Mouse (Mus musculus): ENCODE results near the gene Pkp1. TPM values are rescaled to one million over a fixed set of nuclear protein-coding genes. Genes with fewer than 3 reads are reported as not detected.
A peak's percentile ranks its signal among the peaks of the same experiment; 100 is the strongest.

Pkp1 gene
- polyA plus RNA-seq, 1 experiment from 2014 or later = 0.67 TPM

- Histone ChIP-seq H3K36me3 (no peaks in the 10 kb centered on the region), H3K4me2 (no peak overlapping the region), H3K9ac (no peak overlapping the region), H3K9me3 (no peaks in the 10 kb centered on the region), H3K4me1 (no peaks in the 10 kb centered on the region), H3K27me3 (no peaks in the 10 kb centered on the region; the same call in 1 of the 2 replicates), H3K4me3 (no peak overlapping the region), H3K27ac (no peak overlapping the region)
- 56% methylated on average over 7 of the region's 7 CpGs for WGBS
- no peak for ATAC-seq (ENCODE audit: borderline replicate concordance, extremely low read depth, low FRiP score, low TSS enrichment)
These were observed 19.0 kb downstream of the Pkp1 start for GRCm38 (mm10) chr1:135899991-135900515.

- no peaks in the 10 kb centered on the region for H3K4me1 ChIP-seq
These were observed 19.7 kb downstream of the Pkp1 start for GRCm38 (mm10) chr1:135899295-135899694.

GRCm38 (mm10) chr1:135895367-135895766 lies 23.6 kb downstream of the Pkp1 start:
- Histone ChIP-seq H3K27me3 (no peaks in the 10 kb centered on the region; the same call in 1 of the 2 replicates), H3K4me2 (no peak overlapping the region), H3K4me1 (0 out of 2 replicates have a peak, but pooled peaks cover 3% of the 10 kb centered on the region), H3K9ac (no peak overlapping the region), H3K27ac (no peak overlapping the region), H3K9me3 (no peaks in the 10 kb centered on the region), H3K36me3 (no peaks in the 10 kb centered on the region), H3K4me3 (no peak overlapping the region)
- no peak for ATAC-seq (ENCODE audit: borderline replicate concordance, extremely low read depth, low FRiP score, low TSS enrichment)
- WGBS = 73% methylated on average over 4 of the region's 4 CpGs

More at GRCm38 (mm10) chr1:135899295-135899694, 19.7 kb downstream of the Pkp1 start:
- H3K9me3 ChIP-seq = no peaks in the 10 kb centered on the region
- H3K9ac ChIP-seq = no peak overlapping the region
- no peak for ATAC-seq (ENCODE audit: borderline replicate concordance, extremely low read depth, low FRiP score, low TSS enrichment)
- H3K4me2 ChIP-seq = no peak overlapping the region
- H3K4me3 ChIP-seq = no peak overlapping the region
- no peak overlapping the region for H3K27ac ChIP-seq
- H3K36me3 ChIP-seq = no peaks in the 10 kb centered on the region
- 85% methylated on average over 6 of the region's 6 CpGs for WGBS
- no peaks in the 10 kb centered on the region; the same call in 1 of the 2 replicates for H3K27me3 ChIP-seq

- H3K27me3 ChIP-seq = no peaks in the 10 kb centered on the region
- 62% methylated on average over 3 of the region's 3 CpGs for WGBS
- H3K9ac ChIP-seq = no peak overlapping the region
- ATAC-seq (ENCODE audit: borderline replicate concordance, extremely low read depth, low FRiP score, low TSS enrichment) = no peak
- no peaks in the 10 kb centered on the region for H3K36me3 ChIP-seq
- H3K4me3 ChIP-seq = no peak overlapping the region
- no peaks in the 10 kb centered on the region for H3K9me3 ChIP-seq
- H3K4me1 ChIP-seq = 0 out of 2 replicates have a peak, but pooled peaks cover 3% of the 10 kb centered on the region
- no peak overlapping the region for H3K4me2 ChIP-seq
- no peak overlapping the region for H3K27ac ChIP-seq
These were observed 25.6 kb downstream of the Pkp1 start for GRCm38 (mm10) chr1:135893377-135893776.

- H3K9me3 ChIP-seq = no peaks in the 10 kb centered on the region
- no peaks in the 10 kb centered on the region for H3K36me3 ChIP-seq
- no peak overlapping the region for H3K27ac ChIP-seq
- H3K4me2 ChIP-seq = no peak overlapping the region
- 74% methylated on average over 6 of the region's 6 CpGs for WGBS
- H3K9ac ChIP-seq = no peak overlapping the region
- H3K4me3 ChIP-seq = no peak overlapping the region
- no peaks in the 10 kb centered on the region for H3K27me3 ChIP-seq
- 0 out of 2 replicates have a peak, but pooled peaks cover 3% of the 10 kb centered on the region for H3K4me1 ChIP-seq
- no peak for ATAC-seq (ENCODE audit: borderline replicate concordance, extremely low read depth, low FRiP score, low TSS enrichment)
These were observed 26.2 kb downstream of the Pkp1 start for GRCm38 (mm10) chr1:135892764-135893163.

GRCm38 (mm10) chr1:135892233-135892632 lies 26.8 kb downstream of the Pkp1 start:
- 52% methylated on average over 6 of the region's 6 CpGs for WGBS
- Histone ChIP-seq H3K36me3 (no peaks in the 10 kb centered on the region), H3K4me2 (no peak overlapping the region), H3K9me3 (no peaks in the 10 kb centered on the region), H3K9ac (no peak overlapping the region), H3K27ac (no peak overlapping the region), H3K4me3 (no peak overlapping the region), H3K4me1 (0 out of 2 replicates have a peak, but pooled peaks cover 3% of the 10 kb centered on the region), H3K27me3 (no peaks in the 10 kb centered on the region)
- no peak for ATAC-seq (ENCODE audit: borderline replicate concordance, extremely low read depth, low FRiP score, low TSS enrichment)

GRCm38 (mm10) chr1:135891424-135892216 lies 27.4 kb downstream of the Pkp1 start:
- 0 out of 2 replicates have a peak, but pooled peaks cover 3% of the 10 kb centered on the region for H3K4me1 ChIP-seq
- 0 out of 2 replicates have a peak, but pooled peaks have one; percentile 42 for ATAC-seq (ENCODE audit: borderline replicate concordance, extremely low read depth, low FRiP score, low TSS enrichment)
- H3K27me3 ChIP-seq = no peaks in the 10 kb centered on the region
- H3K9me3 ChIP-seq = no peaks in the 10 kb centered on the region
- no peak overlapping the region for H3K4me3 ChIP-seq
- no peak overlapping the region for H3K27ac ChIP-seq
- no peak overlapping the region for H3K4me2 ChIP-seq
- 61% methylated on average over 11 of the region's 11 CpGs for WGBS
- H3K36me3 ChIP-seq = no peaks in the 10 kb centered on the region
- no peak overlapping the region for H3K9ac ChIP-seq

GRCm38 (mm10) chr1:135889461-135890185 lies 29.4 kb downstream of the Pkp1 start:
- no peak for ATAC-seq (ENCODE audit: borderline replicate concordance, extremely low read depth, low FRiP score, low TSS enrichment)
- Histone ChIP-seq H3K4me3 (no peak overlapping the region), H3K9ac (no peak overlapping the region), H3K9me3 (no peaks in the 10 kb centered on the region), H3K4me2 (no peak overlapping the region), H3K36me3 (no peaks in the 10 kb centered on the region), H3K27ac (no peak overlapping the region), H3K4me1 (0 out of 2 replicates have a peak, but pooled peaks cover 3% of the 10 kb centered on the region), H3K27me3 (no peaks in the 10 kb centered on the region)
- 70% methylated on average over 20 of the region's 20 CpGs for WGBS

- Histone ChIP-seq H3K4me1 (no peaks in the 10 kb centered on the region), H3K4me2 (no peak overlapping the region), H3K36me3 (no peaks in the 10 kb centered on the region), H3K4me3 (no peak overlapping the region), H3K9me3 (no peaks in the 10 kb centered on the region), H3K9ac (no peak overlapping the region), H3K27ac (no peak overlapping the region), H3K27me3 (no peaks in the 10 kb centered on the region)
- WGBS = 67% methylated on average over 10 of the region's 10 CpGs
- ATAC-seq (ENCODE audit: borderline replicate concordance, extremely low read depth, low FRiP score, low TSS enrichment) = no peak
These were observed 36.5 kb downstream of the Pkp1 start for GRCm38 (mm10) chr1:135882385-135883109.

- Histone ChIP-seq H3K9me3 (no peaks in the 10 kb centered on the region), H3K27ac (no peak overlapping the region), H3K27me3 (no peaks in the 10 kb centered on the region), H3K4me2 (no peak overlapping the region), H3K36me3 (no peaks in the 10 kb centered on the region), H3K4me3 (no peak overlapping the region), H3K9ac (no peak overlapping the region), H3K4me1 (no peaks in the 10 kb centered on the region)
- 50% methylated on average over 2 of the region's 2 CpGs for WGBS
- ATAC-seq (ENCODE audit: borderline replicate concordance, extremely low read depth, low FRiP score, low TSS enrichment) = no peak
These were observed 41.8 kb downstream of the Pkp1 start for GRCm38 (mm10) chr1:135877248-135877647.

GRCm38 (mm10) chr1:135872991-135873390 lies 46.0 kb downstream of the Pkp1 start:
- Histone ChIP-seq H3K36me3 (no peaks in the 10 kb centered on the region), H3K4me3 (no peak overlapping the region), H3K4me1 (no peaks in the 10 kb centered on the region), H3K4me2 (no peak overlapping the region), H3K27me3 (no peaks in the 10 kb centered on the region), H3K9me3 (no peaks in the 10 kb centered on the region), H3K9ac (no peak overlapping the region), H3K27ac (no peak overlapping the region)
- no peak for ATAC-seq (ENCODE audit: borderline replicate concordance, extremely low read depth, low FRiP score, low TSS enrichment)
- 77% methylated on average over 4 of the region's 4 CpGs for WGBS
